Mouse (Mus musculus) limb, embryonic 14.5 days (tissue): Measurements from ENCODE around the gene Vasp. TPM values are rescaled to one million over a fixed set of nuclear protein-coding genes. Genes with fewer than 3 reads are reported as not detected.
"Not testable (repeated sequence)": the region's sequence is repeated elsewhere in the genome, so short reads cannot be mapped to it uniquely, and the experiment has no call there.

Experiments used
- ATAC-seq: fragments of 200-750 bp; cut with Nextera tagmentation; 2 replicates; pipeline ENCODE4 v1.8.0; 2017; ENCODE audit warnings: low read depth, moderate number of reproducible peaks, moderate TSS enrichment; ENCODE audit not compliant: low FRiP score
- DNase-seq: peaks from one replicate; pipeline ENCODE4 v3.0.0-alpha.2; 2015; ENCODE audit warnings: low spot score
- H3K27ac ChIP-seq: fragments of 300-500 bp; sonication (generic); replicated peaks from 2 replicates; pipeline ENCODE4 v1.5.1; 2014; ENCODE audit warnings: low read depth, mild to moderate bottlenecking, low read length, moderate library complexity, mixed read lengths
- H3K27me3 ChIP-seq: fragments of 300-500 bp; sonication (generic); 2 replicates; pipeline ENCODE4 v1.6.1; 2014; ENCODE audit warnings: low read length, mixed read lengths; ENCODE audit not compliant: control insufficient read depth, insufficient read depth
- H3K36me3 ChIP-seq: fragments of 300-500 bp; sonication (generic); 2 replicates; pipeline ENCODE4 v1.6.1; 2014; ENCODE audit warnings: mild to moderate bottlenecking, low read length, moderate library complexity, mixed read lengths; ENCODE audit not compliant: control insufficient read depth, insufficient read depth
- H3K4me1 ChIP-seq: fragments of 300-500 bp; sonication (generic); 2 replicates; pipeline ENCODE4 v1.6.1; 2014; ENCODE audit warnings: antibody characterized with exemption, low read length, mixed read lengths; ENCODE audit not compliant: control insufficient read depth, insufficient read depth
- H3K4me2 ChIP-seq: fragments of 300-500 bp; sonication (generic); replicated peaks from 2 replicates; pipeline ENCODE4 v1.6.1; 2014; ENCODE audit warnings: low read depth, mild to moderate bottlenecking, low read length, moderate library complexity; ENCODE audit not compliant: severe bottlenecking
- H3K4me3 ChIP-seq: fragments of 300-500 bp; sonication (generic); replicated peaks from 2 replicates; pipeline ENCODE4 v1.5.1; 2014; ENCODE audit warnings: low read length
- H3K9ac ChIP-seq: fragments of 300-500 bp; sonication (generic); 2 replicates; pipeline ENCODE4 v1.6.1; 2014; ENCODE audit warnings: mild to moderate bottlenecking, low read depth, low read length, moderate library complexity; ENCODE audit not compliant: severe bottlenecking
- H3K9me3 ChIP-seq: fragments of 300-500 bp; sonication (generic); 2 replicates; pipeline ENCODE4 v1.6.1; 2016; ENCODE audit warnings: low read length; ENCODE audit not compliant: control insufficient read depth
- POLR2A ChIP-seq: fragments of 200-500 bp; IDR thresholded peaks from 2 replicates; pipeline ENCODE4 v1.8.0; 2012; ENCODE audit warnings: inconsistent platforms, mild to moderate bottlenecking, moderate library complexity, borderline replicate concordance; ENCODE audit not compliant: insufficient read depth, insufficient read length; ENCODE audit errors: extremely low read depth
- WGBS: fragments of 180-500 bp; shearing (Covaris S2); extraction: QIAGEN DNeasy Blood & Tissue Kit; methylation state at CpG from one replicate; pipeline ENCODE4 v1.1.7; 2014; 5-methylcytosine and 5-hydroxymethylcytosine counted together
- polyA plus RNA-seq, 2 experiments: library from polyadenylated mRNA; depleted of rRNA in 1 of 2; stranded (reverse) in 1 of 2; unstranded in 1 of 2; fragments of >200 nt; fragmentation: Nextera tagmentation in 1 of 2; extraction: Ambion mirVana in 1 of 2; gene quantifications; 2 replicates each; pipeline versions ENCODE4 v1.2.1 to v1.2.3; 2012 to 2014

The Vasp gene
- polyA plus RNA-seq, 2 experiments = 66.7 to 126 TPM

DNA sequence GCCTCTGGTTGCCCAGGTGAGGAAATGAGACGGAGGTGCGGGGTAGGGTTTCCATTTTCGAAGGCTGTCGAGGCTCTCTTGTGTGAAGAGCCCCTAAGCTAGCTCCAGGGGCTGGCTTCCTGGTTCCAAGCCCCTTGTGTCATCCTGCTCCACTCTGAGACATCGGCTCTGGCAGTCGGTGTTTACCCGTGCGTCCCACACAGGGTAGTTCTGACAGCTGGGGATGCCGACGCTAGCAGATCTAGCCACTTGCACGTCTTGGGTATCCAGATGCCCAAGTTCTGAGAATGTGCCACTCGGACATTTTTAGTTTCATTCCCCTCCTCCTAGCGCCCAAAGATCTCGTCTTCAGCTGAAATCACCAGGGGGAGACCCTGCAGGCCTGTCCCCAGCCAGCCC, 11.8 kb upstream of the Vasp start:
- Histone ChIP-seq H3K9me3 (no peaks in the 10 kb centered on the region), H3K4me1 (peaks cover 5% of the 10 kb centered on the region; the same call in 1 of the 2 replicates), H3K27ac (no peak overlapping the region), H3K36me3 (no peaks in the 10 kb centered on the region), H3K9ac (no peak overlapping the region), H3K27me3 (peaks cover 29% of the 10 kb centered on the region), H3K4me2 (peak overlapping the region; percentile 98), H3K4me3 (peak overlapping the region; percentile 52; the same call in 1 of the 2 replicates)
- ATAC-seq (no peak), DNase-seq (no peak)
- WGBS = 34% methylated on average over 14 of the region's 14 CpGs
- no peak for TF ChIP-seq POLR2A

DNA sequence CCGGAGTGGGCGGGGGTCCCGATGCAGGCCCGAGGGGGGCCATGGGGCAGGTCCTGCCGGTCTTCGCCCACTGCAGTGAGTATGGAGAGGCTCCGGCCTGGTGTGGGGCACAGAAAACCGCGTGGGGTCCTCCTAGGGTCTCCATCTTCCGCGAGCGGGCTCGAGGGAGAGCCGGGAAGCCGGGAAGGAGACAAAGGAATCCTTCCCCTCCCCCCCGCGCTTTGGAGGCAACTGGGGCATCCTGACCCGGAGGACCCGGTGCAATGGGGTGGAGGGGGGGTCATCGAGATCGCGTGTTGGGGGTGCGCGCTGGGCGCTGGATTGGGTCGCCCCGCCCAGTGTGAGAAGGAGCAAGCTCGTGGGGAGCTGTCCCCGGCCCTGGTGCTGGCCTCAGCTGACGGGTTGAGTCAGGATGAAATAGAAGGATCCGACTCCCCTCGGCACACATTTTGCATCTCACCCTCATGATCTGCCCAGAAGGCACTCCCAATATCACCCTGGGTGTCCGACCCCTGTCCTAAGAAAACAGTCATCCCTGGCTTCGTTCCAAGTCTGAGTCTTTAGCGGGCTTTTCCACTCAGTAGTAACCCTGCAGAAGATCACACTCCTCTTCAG, 11.3 kb upstream of the Vasp start:
- H3K36me3 ChIP-seq = no peaks in the 10 kb centered on the region
- ATAC-seq = peak; percentile 62
- 2% methylated on average over 34 of the region's 35 CpGs for WGBS
- H3K27ac ChIP-seq = no peak overlapping the region
- H3K9me3 ChIP-seq = no peaks in the 10 kb centered on the region
- peaks cover 5% of the 10 kb centered on the region; the same call in 1 of the 2 replicates for H3K4me1 ChIP-seq
- peaks cover 34% of the 10 kb centered on the region for H3K27me3 ChIP-seq
- H3K9ac ChIP-seq = peak overlapping the region; percentile 43
- H3K4me2 ChIP-seq = peak overlapping the region; percentile 98
- peak; percentile 70 for DNase-seq
- TF ChIP-seq POLR2A = no peak
- H3K4me3 ChIP-seq = peak overlapping the region; percentile 52

DNA sequence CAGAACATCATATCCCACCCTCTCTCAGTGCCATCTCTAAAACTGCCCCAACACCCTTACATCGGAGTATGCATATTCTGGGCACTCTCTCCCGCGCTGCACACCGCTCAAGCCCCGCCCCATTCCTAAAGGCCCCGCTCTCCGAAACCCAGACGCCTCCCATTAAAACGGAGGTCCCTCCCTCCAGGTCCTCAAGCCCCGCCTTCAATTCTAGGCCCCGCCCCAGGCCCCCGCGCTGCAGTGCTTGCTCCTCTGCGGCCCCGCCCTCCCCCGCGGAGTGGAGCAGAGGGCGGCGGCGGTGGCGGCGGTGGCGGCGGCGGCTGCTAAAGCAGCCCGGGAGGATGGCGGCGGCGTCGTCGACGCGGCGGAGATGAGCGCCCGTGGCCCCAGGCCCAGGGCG, 10.8 kb upstream of the Vasp start, which contains the start of gene Rtn2:
Gene Rtn2 (plus strand): TSS at position 240 of the 400 bp plus-strand sequence.
- peak; percentile 64 for DNase-seq
- Histone ChIP-seq H3K4me3 (peak within 1 kb of the TSS; percentile 52), H3K4me2 (peak within 1 kb of the TSS; percentile 98), H3K27ac (no peak within 1 kb of the TSS), H3K36me3 (no peaks in the 10 kb centered on the region), H3K9ac (peak within 1 kb of the TSS; percentile 43), H3K9me3 (no peaks in the 10 kb centered on the region), H3K27me3 (peaks cover 37% of the 10 kb centered on the region), H3K4me1 (peaks cover 5% of the 10 kb centered on the region; the same call in 1 of the 2 replicates)
- WGBS = 1% methylated on average over 25 of the region's 37 CpGs
- peak; percentile 75 for ATAC-seq
- no peak for TF ChIP-seq POLR2A

DNA sequence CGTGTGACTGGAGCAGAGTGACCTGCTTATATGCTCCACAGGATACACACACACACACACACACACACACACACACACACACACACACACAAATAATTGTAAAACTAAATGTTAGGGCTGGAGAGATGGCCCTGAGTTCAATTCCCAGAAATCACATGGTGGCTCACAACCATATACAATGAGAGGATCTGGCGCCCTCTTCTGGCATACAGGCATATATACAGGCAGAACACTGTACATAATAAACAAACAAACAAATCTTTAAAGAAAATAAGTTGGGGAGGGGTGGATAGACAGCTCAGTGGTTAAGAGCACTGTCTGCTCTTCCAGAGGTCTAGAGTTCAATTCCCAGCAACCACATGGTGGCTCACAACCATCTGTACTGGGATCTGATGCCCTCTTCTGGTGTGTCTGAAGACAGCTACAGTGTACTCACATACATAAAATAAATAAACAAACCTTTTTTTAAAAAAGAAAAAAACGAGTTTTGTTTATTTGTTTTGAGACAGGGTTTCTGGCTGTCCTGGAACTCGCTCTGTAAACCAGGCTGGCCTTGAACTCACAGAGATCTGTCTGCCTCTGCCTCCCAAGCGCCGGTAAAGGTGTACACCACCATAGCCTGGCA, 10.2 kb upstream of the Vasp start:
- Histone ChIP-seq H3K27me3 (peaks cover 37% of the 10 kb centered on the region), H3K4me3 (peak overlapping the region; percentile 52; the same call in 1 of the 2 replicates), H3K4me2 (peak overlapping the region; percentile 98)
- WGBS = 37% methylated on average over 6 of the region's 6 CpGs
- not testable (repeated sequence) for ATAC-seq, H3K9me3 ChIP-seq, H3K36me3 ChIP-seq, H3K9ac ChIP-seq, DNase-seq, H3K27ac ChIP-seq, H3K4me1 ChIP-seq

- DNase-seq (no peak), ATAC-seq (no peak)
- no peak within 1 kb of the TSS for H3K9ac ChIP-seq
- H3K36me3 ChIP-seq = no peaks in the 10 kb centered on the region
- H3K4me2 ChIP-seq = peak within 1 kb of the TSS; percentile 25; the same call in 1 of the 2 replicates
- WGBS = 2% methylated on average over 35 of the region's 46 CpGs
- peaks cover 5% of the 10 kb centered on the region; the same call in 1 of the 2 replicates for H3K4me1 ChIP-seq
- H3K27me3 ChIP-seq = peaks cover 37% of the 10 kb centered on the region
- H3K9me3 ChIP-seq = no peaks in the 10 kb centered on the region
- no peak within 1 kb of the TSS for H3K27ac ChIP-seq
- H3K4me3 ChIP-seq = peak within 1 kb of the TSS; percentile 19
- TF ChIP-seq POLR2A = no peak
Measured at GRCm38 (mm10) chr7:19279581-19280114, 8.0 kb upstream of the Vasp start, which contains the start of gene Ppm1n. TSS of gene Ppm1n (minus strand) at chr7:19280064.
